Mouse (Mus musculus) hindbrain, embryonic 15.5 days (tissue): Measurements from ENCODE around the gene Glp1r. TPM values are rescaled to one million over a fixed set of nuclear protein-coding genes. Genes with fewer than 3 reads are reported as not detected.
A peak's percentile ranks its signal among the peaks of the same experiment; 100 is the strongest.

Experiments used
- ATAC-seq: fragments of 200-750 bp; cut with Nextera tagmentation; 2 replicates; pipeline ENCODE4 v1.8.0; 2017; ENCODE audit warnings: low read depth, moderate number of reproducible peaks, moderate TSS enrichment; ENCODE audit not compliant: low FRiP score
- H3K27ac ChIP-seq: fragments of 300-500 bp; sonication (generic); replicated peaks from 2 replicates; pipeline ENCODE4 v1.5.1; 2015; ENCODE audit warnings: mild to moderate bottlenecking, inconsistent platforms
- H3K27me3 ChIP-seq: fragments of 300-500 bp; sonication (generic); 2 replicates; pipeline ENCODE4 v1.6.1; 2015; ENCODE audit warnings: control low read depth, inconsistent platforms
- H3K36me3 ChIP-seq: fragments of 300-500 bp; sonication (generic); 2 replicates; pipeline ENCODE4 v1.6.1; 2015; ENCODE audit warnings: control low read depth, inconsistent platforms
- H3K4me1 ChIP-seq: fragments of 300-500 bp; sonication (generic); replicated peaks from 2 replicates; pipeline ENCODE4 v1.6.1; 2015; ENCODE audit warnings: control low read depth, inconsistent platforms
- H3K4me2 ChIP-seq: fragments of 300-500 bp; sonication (generic); 2 replicates; pipeline ENCODE4 v1.6.1; 2015; ENCODE audit warnings: moderate library complexity, mild to moderate bottlenecking, inconsistent platforms
- H3K4me3 ChIP-seq: fragments of 300-500 bp; sonication (generic); 2 replicates; pipeline ENCODE4 v1.5.1; 2015; ENCODE audit warnings: mild to moderate bottlenecking, inconsistent platforms
- H3K9ac ChIP-seq: fragments of 300-500 bp; sonication (generic); 2 replicates; pipeline ENCODE4 v1.6.1; 2015; ENCODE audit warnings: inconsistent platforms
- H3K9me3 ChIP-seq: fragments of 300-500 bp; sonication (generic); 2 replicates; pipeline ENCODE4 v1.6.1; 2016; ENCODE audit warnings: control low read depth, inconsistent platforms
- WGBS: fragments of 180-500 bp; shearing (Covaris S2); methylation state at CpG from one replicate; pipeline ENCODE4 v1.1.7; 2015; 5-methylcytosine and 5-hydroxymethylcytosine counted together
- polyA plus RNA-seq: library from polyadenylated mRNA; unstranded; fragments of >200 nt; fragmentation: Nextera tagmentation; extraction: Ambion mirVana; gene quantifications from 2 replicates; pipeline ENCODE4 v1.2.1, GENCODE M21; 2015

Gene Glp1r
- polyA plus RNA-seq, 1 experiment from 2014 or later: 0.95 TPM

GRCm38 (mm10) chr17:30880391-30880790, 21.2 kb upstream of the Glp1r start:
- WGBS: 82% methylated on average over 3 of the region's 3 CpGs
- Histone ChIP-seq H3K4me1 (peaks cover 14% of the 10 kb centered on the region; the same call in 1 of the 2 replicates), H3K9ac (no peak overlapping the region), H3K27me3 (no peaks in the 10 kb centered on the region), H3K4me2 (no peak overlapping the region), H3K9me3 (no peaks in the 10 kb centered on the region), H3K36me3 (no peaks in the 10 kb centered on the region), H3K4me3 (no peak overlapping the region), H3K27ac (no peak overlapping the region)
- ATAC-seq: no peak

- Histone ChIP-seq H3K9me3 (no peaks in the 10 kb centered on the region), H3K27ac (no peak overlapping the region), H3K27me3 (no peaks in the 10 kb centered on the region), H3K4me3 (no peak overlapping the region), H3K4me1 (peaks cover 14% of the 10 kb centered on the region; the same call in 1 of the 2 replicates), H3K4me2 (no peak overlapping the region), H3K36me3 (no peaks in the 10 kb centered on the region), H3K9ac (no peak overlapping the region)
- no peak for ATAC-seq
- 55% methylated on average over 2 of the region's 2 CpGs for WGBS
These were observed 20.6 kb upstream of the Glp1r start for GRCm38 (mm10) chr17:30881001-30881400.

- Histone ChIP-seq H3K4me3 (no peak overlapping the region), H3K4me1 (peaks cover 14% of the 10 kb centered on the region; the same call in 1 of the 2 replicates), H3K36me3 (no peaks in the 10 kb centered on the region), H3K27me3 (no peaks in the 10 kb centered on the region), H3K9ac (no peak overlapping the region), H3K9me3 (no peaks in the 10 kb centered on the region), H3K27ac (no peak overlapping the region; the same call in 1 of the 2 replicates), H3K4me2 (peak overlapping the region; percentile 27)
- under 1% methylated on average over 6 of the region's 6 CpGs for WGBS
- ATAC-seq: no peak
These were observed 19.4 kb upstream of the Glp1r start for GRCm38 (mm10) chr17:30882206-30882605.

GRCm38 (mm10) chr17:30883534-30883933, 18.1 kb upstream of the Glp1r start:
- no peaks in the 10 kb centered on the region for H3K36me3 ChIP-seq
- no peak overlapping the region for H3K27ac ChIP-seq
- no peak overlapping the region for H3K4me3 ChIP-seq
- 80% methylated on average over 8 of the region's 8 CpGs for WGBS
- no peaks in the 10 kb centered on the region for H3K27me3 ChIP-seq
- H3K4me1 ChIP-seq: peaks cover 14% of the 10 kb centered on the region; the same call in 1 of the 2 replicates
- ATAC-seq: no peak
- no peak overlapping the region for H3K4me2 ChIP-seq
- no peaks in the 10 kb centered on the region for H3K9me3 ChIP-seq
- no peak overlapping the region for H3K9ac ChIP-seq

- no peaks in the 10 kb centered on the region for H3K27me3 ChIP-seq
- WGBS: 41% methylated on average over 1 of the region's 1 CpGs
- H3K36me3 ChIP-seq: no peaks in the 10 kb centered on the region
- ATAC-seq: no peak
- H3K9me3 ChIP-seq: no peaks in the 10 kb centered on the region
- H3K4me1 ChIP-seq: no peaks in the 10 kb centered on the region
- no peak overlapping the region for H3K9ac ChIP-seq
- H3K4me2 ChIP-seq: no peak overlapping the region
- H3K4me3 ChIP-seq: no peak overlapping the region
- H3K27ac ChIP-seq: no peak overlapping the region
These were observed 9.5 kb upstream of the Glp1r start for GRCm38 (mm10) chr17:30892086-30892485.

- H3K4me1 ChIP-seq: no peaks in the 10 kb centered on the region
- no peak overlapping the region for H3K4me3 ChIP-seq
- H3K27ac ChIP-seq: no peak overlapping the region
- no peaks in the 10 kb centered on the region for H3K27me3 ChIP-seq
- ATAC-seq: no peak
- no peak overlapping the region for H3K4me2 ChIP-seq
- 47% methylated on average over 2 of the region's 2 CpGs for WGBS
- H3K9ac ChIP-seq: no peak overlapping the region
- H3K36me3 ChIP-seq: no peaks in the 10 kb centered on the region
- H3K9me3 ChIP-seq: no peaks in the 10 kb centered on the region
These were observed 8.9 kb upstream of the Glp1r start for GRCm38 (mm10) chr17:30892730-30893129.

GRCm38 (mm10) chr17:30897075-30897474, 4.5 kb upstream of the Glp1r start:
- no peak for ATAC-seq
- H3K9ac ChIP-seq: no peak overlapping the region
- H3K27ac ChIP-seq: no peak overlapping the region
- no peaks in the 10 kb centered on the region for H3K36me3 ChIP-seq
- H3K9me3 ChIP-seq: no peaks in the 10 kb centered on the region
- H3K4me3 ChIP-seq: no peak overlapping the region
- H3K27me3 ChIP-seq: peaks cover 18% of the 10 kb centered on the region
- H3K4me1 ChIP-seq: peaks cover 9% of the 10 kb centered on the region
- no peak overlapping the region for H3K4me2 ChIP-seq
- WGBS: 44% methylated on average over 2 of the region's 2 CpGs

GRCm38 (mm10) chr17:30904096-30904495, 2.5 kb downstream of the Glp1r start:
- WGBS: 72% methylated on average over 2 of the region's 2 CpGs
- no peak for ATAC-seq
- Histone ChIP-seq H3K36me3 (no peaks in the 10 kb centered on the region), H3K9ac (no peak overlapping the region), H3K9me3 (no peaks in the 10 kb centered on the region), H3K4me1 (peaks cover 9% of the 10 kb centered on the region), H3K27me3 (peaks cover 26% of the 10 kb centered on the region), H3K4me3 (no peak overlapping the region), H3K4me2 (no peak overlapping the region), H3K27ac (no peak overlapping the region)

GRCm38 (mm10) chr17:30907577-30907976, 6.0 kb downstream of the Glp1r start:
- no peak for ATAC-seq
- Histone ChIP-seq H3K4me3 (no peak overlapping the region), H3K9ac (no peak overlapping the region), H3K4me2 (no peak overlapping the region), H3K27me3 (0 out of 2 replicates have a peak, but pooled peaks cover 5% of the 10 kb centered on the region), H3K36me3 (no peaks in the 10 kb centered on the region), H3K27ac (no peak overlapping the region), H3K4me1 (peaks cover 12% of the 10 kb centered on the region), H3K9me3 (no peaks in the 10 kb centered on the region)
- 74% methylated on average over 4 of the region's 4 CpGs for WGBS

GRCm38 (mm10) chr17:30910866-30911731, 9.5 kb downstream of the Glp1r start:
- Histone ChIP-seq H3K9ac (no peak overlapping the region), H3K27ac (no peak overlapping the region), H3K4me2 (peak overlapping the region; percentile 29), H3K36me3 (no peaks in the 10 kb centered on the region), H3K4me3 (no peak overlapping the region), H3K4me1 (peaks cover 12% of the 10 kb centered on the region), H3K27me3 (no peaks in the 10 kb centered on the region), H3K9me3 (no peaks in the 10 kb centered on the region)
- peak; percentile 16; the same call in 1 of the 2 replicates for ATAC-seq
- WGBS: 54% methylated on average over 27 of the region's 27 CpGs

- Histone ChIP-seq H3K9me3 (no peaks in the 10 kb centered on the region), H3K27me3 (no peaks in the 10 kb centered on the region), H3K36me3 (no peaks in the 10 kb centered on the region), H3K4me3 (no peak overlapping the region), H3K27ac (no peak overlapping the region), H3K4me2 (peak overlapping the region; percentile 29), H3K9ac (no peak overlapping the region), H3K4me1 (peaks cover 12% of the 10 kb centered on the region)
- 42% methylated on average over 8 of the region's 8 CpGs for WGBS
- ATAC-seq: peak; percentile 46; the same call in 1 of the 2 replicates
These were observed 10.1 kb downstream of the Glp1r start for GRCm38 (mm10) chr17:30911732-30912088.

GRCm38 (mm10) chr17:30912536-30912935, 10.9 kb downstream of the Glp1r start:
- WGBS: 76% methylated on average over 5 of the region's 5 CpGs
- no peak overlapping the region for H3K4me2 ChIP-seq
- peaks cover 12% of the 10 kb centered on the region for H3K4me1 ChIP-seq
- no peak overlapping the region for H3K27ac ChIP-seq
- no peaks in the 10 kb centered on the region for H3K36me3 ChIP-seq
- H3K9ac ChIP-seq: no peak overlapping the region
- H3K4me3 ChIP-seq: no peak overlapping the region
- no peaks in the 10 kb centered on the region for H3K27me3 ChIP-seq
- H3K9me3 ChIP-seq: no peaks in the 10 kb centered on the region
- no peak for ATAC-seq
